Mouse (Mus musculus) MEL (cell line): ENCODE data around the gene Rpl38. TPM values are rescaled to one million over a fixed set of nuclear protein-coding genes. Genes with fewer than 3 reads are reported as not detected.

ENCODE experiments used
- DNase-seq: peaks from one replicate; pipeline ENCODE4 v3.0.0; 2011; ENCODE audit warnings: low read depth, low spot score
- H3K27ac ChIP-seq: 2 replicates; pipeline ENCODE4 v1.5.1; 2012; ENCODE audit warnings: low read depth, mild to moderate bottlenecking, control low read depth, low read length, moderate library complexity; ENCODE audit not compliant: control insufficient read depth
- H3K27me3 ChIP-seq, 2 experiments: fragments of 150-350 bp in 1 of 2; sonication (generic) in 1 of 2; 2 replicates each; pipeline ENCODE4 v1.6.1; 2012; ENCODE audit warnings: low read length in 2 of 2, mild to moderate bottlenecking in 2 of 2, improper control_type of control experiment in 1 of 2, moderate library complexity in 1 of 2; ENCODE audit not compliant: insufficient read depth in 2 of 2, control insufficient read depth in 1 of 2
- H3K36me3 ChIP-seq, 2 experiments: 2 replicates each; pipeline ENCODE4 v1.6.1; 2012 to 2014; ENCODE audit warnings: low read length in 2 of 2, improper control_type of control experiment in 1 of 2, inconsistent platforms in 1 of 2, mild to moderate bottlenecking in 1 of 2; ENCODE audit not compliant: insufficient read depth in 2 of 2, control insufficient read depth in 1 of 2
- H3K4me1 ChIP-seq, 2 experiments: fragments of 150-350 bp in 1 of 2; sonication (generic) in 1 of 2; 2 replicates each; pipeline ENCODE4 v1.6.1; 2012; ENCODE audit warnings: low read length in 2 of 2, improper control_type of control experiment in 1 of 2, mild to moderate bottlenecking in 1 of 2; ENCODE audit not compliant: insufficient read depth in 2 of 2, control insufficient read depth in 1 of 2
- H3K4me3 ChIP-seq, 2 experiments: fragments of 150-350 bp in 1 of 2; sonication (generic) in 1 of 2; 2 replicates each; pipeline ENCODE4 v1.5.1; 2012; ENCODE audit warnings: low read depth in 2 of 2, low read length in 2 of 2, mild to moderate bottlenecking in 2 of 2, moderate library complexity in 2 of 2, control low read depth in 1 of 2, improper control_type of control experiment in 1 of 2; ENCODE audit not compliant: control insufficient read depth in 1 of 2, insufficient read depth in 1 of 2
- H3K79me2 ChIP-seq: 2 replicates; pipeline ENCODE4 v1.6.1; 2012; ENCODE audit warnings: mild to moderate bottlenecking, low read length, moderate library complexity; ENCODE audit not compliant: control insufficient read depth, poor library complexity, insufficient read depth
- H3K9ac ChIP-seq: 2 replicates; pipeline ENCODE4 v1.6.1; 2012; ENCODE audit warnings: low read depth, mild to moderate bottlenecking, control low read depth, low read length, moderate library complexity; ENCODE audit not compliant: control insufficient read depth, poor library complexity, severe bottlenecking
- H3K9me3 ChIP-seq: fragments of 150-350 bp; sonication (generic); replicated peaks from 2 replicates; pipeline ENCODE4 v1.6.1; 2012; ENCODE audit warnings: mild to moderate bottlenecking, low read length, improper control_type of control experiment, moderate library complexity; ENCODE audit not compliant: insufficient read depth
- CHD1 ChIP-seq: IDR thresholded peaks from 2 replicates; pipeline ENCODE4 v1.6.1; 2012; ENCODE audit warnings: low read depth, mild to moderate bottlenecking, inconsistent platforms, low read length, improper control_type of control experiment
- CHD2 ChIP-seq: IDR thresholded peaks from 2 replicates; pipeline ENCODE4 v1.6.1; 2011; ENCODE audit warnings: low read length, improper control_type of control experiment
- CTCF ChIP-seq, 3 experiments: IDR thresholded peaks in 2 of 3; conservative IDR thresholded peaks in 1 of 3; 2 replicates each; pipeline ENCODE4 v1.5.1; 2011 to 2012; ENCODE audit warnings: low read length in 3 of 3, low read depth in 2 of 3, mild to moderate bottlenecking in 2 of 3, improper control_type of control experiment in 1 of 3, inconsistent platforms in 1 of 3, mixed read lengths in 1 of 3, moderate library complexity in 1 of 3; ENCODE audit not compliant: control insufficient read depth in 1 of 3, insufficient read depth in 1 of 3, poor library complexity in 1 of 3, severe bottlenecking in 1 of 3
- E2F4 ChIP-seq: IDR thresholded peaks from 2 replicates; pipeline ENCODE4 v1.6.1; 2011; ENCODE audit warnings: low read depth, low read length, improper control_type of control experiment, borderline replicate concordance
- ELF1 ChIP-seq: IDR thresholded peaks from 2 replicates; pipeline ENCODE4 v1.6.1; 2014; ENCODE audit warnings: low read depth, mild to moderate bottlenecking, inconsistent platforms, low read length, improper control_type of control experiment, moderate library complexity
- ETS1 ChIP-seq: IDR thresholded peaks from 2 replicates; pipeline ENCODE4 v1.6.1; 2012; ENCODE audit warnings: low read depth, mild to moderate bottlenecking, inconsistent platforms, low read length, improper control_type of control experiment, moderate library complexity
- GATA1 ChIP-seq: IDR thresholded peaks from 2 replicates; pipeline ENCODE4 v1.6.1; 2011; ENCODE audit warnings: low read depth, low read length, improper control_type of control experiment
- HCFC1 ChIP-seq: IDR thresholded peaks from 2 replicates; pipeline ENCODE4 v1.6.1; 2012; ENCODE audit warnings: low read depth, mild to moderate bottlenecking, inconsistent platforms, low read length, improper control_type of control experiment, moderate library complexity
- MYC ChIP-seq: IDR thresholded peaks from 2 replicates; pipeline ENCODE4 v1.6.1; 2011; ENCODE audit warnings: low read depth, mild to moderate bottlenecking, low read length, improper control_type of control experiment, moderate library complexity
- NRF1 ChIP-seq: IDR thresholded peaks from 2 replicates; pipeline ENCODE4 v1.6.1; 2014; ENCODE audit warnings: low read depth, mild to moderate bottlenecking, inconsistent platforms, low read length, improper control_type of control experiment, moderate library complexity; ENCODE audit not compliant: poor library complexity, insufficient read depth, severe bottlenecking
- POLR2A ChIP-seq, 2 experiments: IDR thresholded peaks; 2 replicates each; pipeline ENCODE4 v1.6.1; 2011 to 2012; ENCODE audit warnings: low read length in 2 of 2, mild to moderate bottlenecking in 2 of 2, control low read depth in 1 of 2, improper control_type of control experiment in 1 of 2, low read depth in 1 of 2, moderate library complexity in 1 of 2; ENCODE audit not compliant: control insufficient read depth in 1 of 2, insufficient read depth in 1 of 2, poor library complexity in 1 of 2
- POLR2AphosphoS2 ChIP-seq: IDR thresholded peaks from 2 replicates; pipeline ENCODE4 v1.6.1; 2011; ENCODE audit warnings: low read length, improper control_type of control experiment
- RAD21 ChIP-seq: IDR thresholded peaks from 2 replicates; pipeline ENCODE4 v1.6.1; 2011; ENCODE audit warnings: mild to moderate bottlenecking, low read depth, low read length, improper control_type of control experiment
- RCOR1 ChIP-seq: IDR thresholded peaks from 2 replicates; pipeline ENCODE4 v1.6.1; 2012; ENCODE audit warnings: low read depth, mild to moderate bottlenecking, inconsistent platforms, low read length, improper control_type of control experiment
- SIN3A ChIP-seq: IDR thresholded peaks from 2 replicates; pipeline ENCODE4 v1.6.1; 2012; ENCODE audit warnings: low read length, improper control_type of control experiment, inconsistent platforms
- SMC3 ChIP-seq: IDR thresholded peaks from 2 replicates; pipeline ENCODE4 v1.6.1; 2011; ENCODE audit warnings: low read depth, low read length, improper control_type of control experiment
- TAL1 ChIP-seq: IDR thresholded peaks from 2 replicates; pipeline ENCODE4 v1.6.1; 2012; ENCODE audit warnings: mild to moderate bottlenecking, inconsistent platforms, low read length, moderate library complexity, mixed read lengths
- TBP ChIP-seq: IDR thresholded peaks from 2 replicates; pipeline ENCODE4 v1.8.0; 2011; ENCODE audit warnings: low read depth, low read length, improper control_type of control experiment
- UBTF ChIP-seq: IDR thresholded peaks from 2 replicates; pipeline ENCODE4 v1.6.1; 2012; ENCODE audit warnings: low read depth, mild to moderate bottlenecking, inconsistent platforms, low read length, improper control_type of control experiment, moderate library complexity, borderline replicate concordance; ENCODE audit not compliant: insufficient read depth
- polyA plus RNA-seq, 2 experiments: library from polyadenylated mRNA; stranded (reverse) in 1 of 2; unstranded in 1 of 2; fragments of >175 nt in 1 of 2; fragments of >200 nt in 1 of 2; gene quantifications; 2 replicates each; pipeline versions ENCODE4 v1.2.1 to v1.2.4; 2012; ENCODE audit warnings: low replicate concordance in 2 of 2, low read depth in 1 of 2; ENCODE audit not compliant: insufficient read length in 2 of 2, insufficient read depth in 1 of 2, missing spikeins in 1 of 2
- total RNA-seq: library from RNA; depleted of rRNA; stranded (reverse); fragments of 300-350 nt; gene quantifications from 2 replicates; pipeline ENCODE4 v1.2.3, GENCODE M21; 2012

Rpl38 gene
- total and polyA plus RNA-seq, 3 experiments, result 851 to 5,142 (median 1,236) TPM

- Histone ChIP-seq H3K9me3 (no peaks in the 10 kb centered on the region), H3K4me3 (no peak overlapping the region), H3K27ac (no peak overlapping the region), H3K9ac (no peak overlapping the region), H3K27me3 (no peaks in the 10 kb centered on the region), H3K4me1 (no peaks in the 10 kb centered on the region), H3K79me2 (no peaks in the 10 kb centered on the region), H3K36me3 (no peaks in the 10 kb centered on the region)
- TF ChIP-seq GATA1, result no peak
- DNase-seq, result no peak
Observed at GRCm38 (mm10) chr11:114627036-114627435, 41.3 kb upstream of the Rpl38 start.

GRCm38 (mm10) chr11:114628032-114628431 is 40.3 kb upstream of the Rpl38 start:
- Histone ChIP-seq H3K27me3 (no peaks in the 10 kb centered on the region), H3K36me3 (no peaks in the 10 kb centered on the region), H3K27ac (no peak overlapping the region), H3K79me2 (no peaks in the 10 kb centered on the region), H3K4me1 (no peaks in the 10 kb centered on the region), H3K4me3 (no peak overlapping the region), H3K9me3 (no peaks in the 10 kb centered on the region), H3K9ac (no peak overlapping the region)
- TF ChIP-seq POLR2A (IDR thresholded peaks at IDR 0.05; ENCODE audit: control insufficient read depth in 1 of 2, insufficient read depth in 1 of 2, low read depth in 1 of 2, low read length in 2 of 2, poor library complexity in 1 of 2) (no peak), RAD21 (peak; percentile 4; the same call in 1 of the 2 replicates), CTCF (IDR thresholded peaks at IDR 0.05 in 2 of 3, conservative IDR thresholded peaks at IDR 0.05 in 1 of 3; ENCODE audit: control insufficient read depth in 1 of 3, insufficient read depth in 1 of 3, low read depth in 2 of 3, low read length in 3 of 3, poor library complexity in 1 of 3, severe bottlenecking in 1 of 3) (peak; percentile 27 to 40 (median 33))
- DNase-seq, result peak; percentile 21

DNA sequence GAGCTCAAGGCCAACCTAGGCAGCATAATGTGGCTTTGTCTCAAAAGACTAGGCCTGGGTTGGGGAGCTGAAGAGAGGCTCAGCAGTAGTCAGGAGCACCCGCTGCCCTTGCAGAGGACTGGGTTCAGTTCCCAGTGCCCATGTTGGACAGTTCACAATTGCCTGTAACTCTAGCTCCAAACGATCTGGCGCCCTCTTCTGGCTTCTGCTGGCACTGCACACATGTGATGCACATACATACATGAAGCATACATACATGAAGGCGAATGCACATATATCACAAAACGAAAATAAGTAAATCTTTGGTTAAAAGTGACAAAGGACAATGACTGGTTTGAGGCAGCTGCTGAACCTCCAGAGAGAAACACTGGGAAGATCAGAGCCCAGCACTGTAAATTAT is 38.3 kb upstream of the Rpl38 start:
- H3K4me1 ChIP-seq, result no peaks in the 10 kb centered on the region
- no peaks in the 10 kb centered on the region for H3K79me2 ChIP-seq
- no peak overlapping the region for H3K4me3 ChIP-seq
- TF ChIP-seq CTCF (IDR thresholded peaks at IDR 0.05 in 2 of 3, conservative IDR thresholded peaks at IDR 0.05 in 1 of 3; ENCODE audit: control insufficient read depth in 1 of 3, insufficient read depth in 1 of 3, low read depth in 2 of 3, low read length in 3 of 3, poor library complexity in 1 of 3, severe bottlenecking in 1 of 3) (peak; percentile 15 to 37 (median 17); a peak in 3 of 6 replicates), CHD2 (no peak), RAD21 (no peak), RCOR1 (no peak), POLR2A (IDR thresholded peaks at IDR 0.05; ENCODE audit: control insufficient read depth in 1 of 2, insufficient read depth in 1 of 2, low read depth in 1 of 2, low read length in 2 of 2, poor library complexity in 1 of 2) (no peak)
- H3K27ac ChIP-seq, result no peak overlapping the region
- H3K36me3 ChIP-seq, result no peaks in the 10 kb centered on the region
- H3K27me3 ChIP-seq, result no peaks in the 10 kb centered on the region
- no peaks in the 10 kb centered on the region for H3K9me3 ChIP-seq
- no peak for DNase-seq
- no peak overlapping the region for H3K9ac ChIP-seq

DNA sequence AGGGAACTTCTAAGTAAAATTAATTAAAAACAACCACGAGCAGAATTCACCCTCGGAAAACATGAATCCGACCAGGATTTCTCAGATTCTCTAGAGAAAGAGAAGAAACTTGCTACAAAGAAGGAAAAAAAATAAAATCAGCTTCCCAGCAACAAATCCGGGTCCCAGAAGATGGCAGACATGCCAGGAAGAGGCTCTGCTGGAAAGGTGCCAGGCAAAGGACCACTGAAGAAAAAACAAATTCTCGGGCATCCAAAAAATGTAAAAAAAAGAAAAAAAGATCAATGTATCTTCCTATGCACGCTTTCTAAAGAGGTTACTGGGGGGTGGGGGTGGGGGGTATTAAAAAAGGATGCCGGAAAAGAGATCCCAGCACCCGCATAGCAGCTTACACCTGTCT is 36.1 kb upstream of the Rpl38 start:
- no peak for DNase-seq
- no peaks in the 10 kb centered on the region for H3K4me1 ChIP-seq
- no peak overlapping the region for H3K9ac ChIP-seq
- TF ChIP-seq SMC3 (no peak), SIN3A (no peak), POLR2A (IDR thresholded peaks at IDR 0.05; ENCODE audit: control insufficient read depth in 1 of 2, insufficient read depth in 1 of 2, low read depth in 1 of 2, low read length in 2 of 2, poor library complexity in 1 of 2) (no peak), RAD21 (no peak), CHD1 (no peak), NRF1 (no peak), ELF1 (no peak), E2F4 (no peak), HCFC1 (no peak), TBP (no peak), UBTF (no peak), ETS1 (no peak), MYC (no peak), CTCF (IDR thresholded peaks at IDR 0.05 in 2 of 3, conservative IDR thresholded peaks at IDR 0.05 in 1 of 3; ENCODE audit: control insufficient read depth in 1 of 3, insufficient read depth in 1 of 3, low read depth in 2 of 3, low read length in 3 of 3, poor library complexity in 1 of 3, severe bottlenecking in 1 of 3) (no peak), POLR2AphosphoS2 (no peak), TAL1 (no peak)

More for the DNA sequence above, 36.1 kb upstream of the Rpl38 start:
- Histone ChIP-seq H3K27ac (no peak overlapping the region), H3K27me3 (no peaks in the 10 kb centered on the region), H3K79me2 (no peaks in the 10 kb centered on the region), H3K9me3 (no peaks in the 10 kb centered on the region), H3K36me3 (no peaks in the 10 kb centered on the region), H3K4me3 (no peak overlapping the region)
